Mouse (Mus musculus) kidney, adult 2 months (tissue): ENCODE measurements around the gene Lbhd2.

Experiments
- CTCF ChIP-seq: fragments of 200-500 bp; conservative IDR thresholded peaks from 2 replicates; pipeline ENCODE4 v1.5.1; 2011; ENCODE audit warnings: low read depth, mild to moderate bottlenecking, control low read depth, low read length, moderate library complexity, mixed read lengths; ENCODE audit not compliant: insufficient read depth, insufficient read length
- POLR2A ChIP-seq: fragments of 200-500 bp; IDR thresholded peaks from one replicate; pipeline ENCODE4 v1.6.1; 2011; ENCODE audit warnings: low read depth, low read length, control low read depth

DNA sequence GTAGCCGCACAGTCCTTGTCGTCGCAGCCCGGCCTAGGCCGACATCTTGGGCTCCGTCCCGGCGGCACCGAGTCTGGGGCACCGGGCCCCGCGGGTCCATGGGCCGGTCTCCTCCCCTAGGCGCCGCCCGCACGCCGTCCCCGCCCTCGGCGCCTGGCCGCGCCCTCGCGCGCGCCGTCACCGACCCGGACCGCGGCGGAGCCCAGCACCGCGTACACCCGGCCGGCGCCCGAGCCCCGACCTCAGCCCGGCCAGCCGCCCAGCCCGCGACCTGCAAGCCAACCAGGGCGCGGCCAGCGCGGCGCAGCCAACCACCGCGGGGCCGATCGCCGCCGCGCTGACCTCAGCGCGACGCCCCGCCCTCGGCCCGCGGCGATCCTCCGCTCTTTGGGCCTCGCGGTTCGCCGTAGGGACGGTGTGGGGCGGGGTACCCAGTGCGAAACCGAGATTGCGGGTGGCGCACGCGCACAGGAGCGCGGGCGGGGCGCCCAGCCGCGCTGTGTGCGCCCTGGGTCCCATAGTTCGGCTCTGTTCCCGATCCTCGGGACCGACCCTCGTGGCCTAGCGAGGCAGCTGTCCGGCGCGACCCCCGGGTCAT, 29.1 kb upstream of the Lbhd2 start, which contains the start of gene Cdc42bpb:
- no peak for TF ChIP-seq CTCF
- peak; percentile 77 for TF ChIP-seq POLR2A
